ENCODE assay signal across 8 mouse cellular contexts in genomic region chr11:94601321-94602281, GRCm38 (mm10). TPM values are rescaled to one million over a fixed set of nuclear protein-coding genes. Genes with fewer than 3 reads are reported as not detected.
DNase-seq lines count a peak whose midpoint lies in the region; ATAC-seq and TF ChIP-seq lines count a peak whose summit lies in the region.

TSS of gene Acsf2 (minus strand) at chr11:94601871.

- H3K9ac ChIP-seq in embryonic facial prominence, embryonic 13.5 days: peak within 1 kb of the TSS; percentile 79
- peak within 1 kb of the TSS; percentile 83 for H3K9ac ChIP-seq in heart, embryonic 13.5 days
- peak within 1 kb of the TSS; percentile 76 for H3K9ac ChIP-seq in kidney, embryonic 16.5 days (replicated peaks; ENCODE audit: low read length)
- 0 out of 2 replicates have a peak within 1 kb of the TSS, but pooled peaks have one; percentile 9 for H3K9ac ChIP-seq in midbrain, postnatal 0 days (replicated peaks; ENCODE audit: low read length, poor library complexity, severe bottlenecking)

- peak within 1 kb of the TSS; percentile 64 for H3K4me3 ChIP-seq in embryonic facial prominence, embryonic 13.5 days
- peak within 1 kb of the TSS; percentile 68 for H3K4me3 ChIP-seq in heart, embryonic 13.5 days
- peak within 1 kb of the TSS; percentile 62 for H3K4me3 ChIP-seq in kidney, embryonic 16.5 days (ENCODE audit: low read length)
- peak within 1 kb of the TSS; percentile 38 for H3K4me3 ChIP-seq in midbrain, postnatal 0 days (ENCODE audit: low read depth, low read length)

- no peaks in the 10 kb centered on the region for H3K27me3 ChIP-seq in embryonic facial prominence, embryonic 13.5 days
- H3K27me3 ChIP-seq in heart, embryonic 13.5 days (replicated peaks): no peaks in the 10 kb centered on the region
- H3K27me3 ChIP-seq in kidney, embryonic 16.5 days (ENCODE audit: insufficient read depth, low read length): no peaks in the 10 kb centered on the region
- peaks cover 10% of the 10 kb centered on the region for H3K27me3 ChIP-seq in midbrain, postnatal 0 days (ENCODE audit: insufficient read depth, low read length)

- 2% methylated on average over 49 of the region's 52 CpGs for WGBS in embryonic facial prominence, embryonic 13.5 days
- WGBS in heart, embryonic 13.5 days: 2% methylated on average over 52 of the region's 52 CpGs
- under 1% methylated on average over 38 of the region's 52 CpGs for WGBS in kidney, embryonic 16.5 days
- WGBS in midbrain, postnatal 0 days: 2% methylated on average over 38 of the region's 52 CpGs

- peak; percentile 95 for DNase-seq in 3134 (ENCODE audit: extremely low read depth, insufficient read length, low spot score)
- peak; percentile 92 to 96 for DNase-seq in adrenal gland, adult (ENCODE audit: inconsistent age in 2 of 2, low spot score in 1 of 2)
- peak; percentile 80 for DNase-seq in liver
- DNase-seq in midbrain, postnatal 0 days (ENCODE audit: low spot score): peak; percentile 57
- peak; percentile 66 to 80 for DNase-seq in spleen, postnatal 4 days (ENCODE audit: low spot score in 2 of 2)

- H3K4me1 ChIP-seq in embryonic facial prominence, embryonic 13.5 days: peaks cover 18% of the 10 kb centered on the region
- peaks cover 11% of the 10 kb centered on the region for H3K4me1 ChIP-seq in heart, embryonic 13.5 days
- H3K4me1 ChIP-seq in kidney, embryonic 16.5 days (ENCODE audit: insufficient read depth, low read length): peaks cover 22% of the 10 kb centered on the region
- no peaks in the 10 kb centered on the region for H3K4me1 ChIP-seq in midbrain, postnatal 0 days (ENCODE audit: insufficient read depth, low read length)

- H3K36me3 ChIP-seq in embryonic facial prominence, embryonic 13.5 days: peaks cover 1% of the 10 kb centered on the region; the same call in 1 of the 2 replicates
- H3K36me3 ChIP-seq in heart, embryonic 13.5 days: no peaks in the 10 kb centered on the region
- H3K36me3 ChIP-seq in kidney, embryonic 16.5 days (ENCODE audit: insufficient read depth, low read length): no peaks in the 10 kb centered on the region
- no peaks in the 10 kb centered on the region for H3K36me3 ChIP-seq in midbrain, postnatal 0 days (ENCODE audit: insufficient read depth, low read length)

- ATAC-seq in embryonic facial prominence, embryonic 13.5 days (ENCODE audit: insufficient number of reproducible peaks, insufficient read depth, low FRiP score, low TSS enrichment, low read depth): peak; percentile 78
- ATAC-seq in heart, embryonic 13.5 days (ENCODE audit: extremely low read depth, insufficient number of reproducible peaks, low FRiP score, low TSS enrichment): peak; percentile 62; the same call in 1 of the 2 replicates
- peak; percentile 95 for ATAC-seq in kidney, embryonic 16.5 days (ENCODE audit: low FRiP score, low TSS enrichment)
- peak; percentile 62; the same call in 1 of the 2 replicates for ATAC-seq in midbrain, postnatal 0 days (ENCODE audit: low FRiP score)

- peak within 1 kb of the TSS; percentile 77 for H3K4me2 ChIP-seq in embryonic facial prominence, embryonic 13.5 days
- H3K4me2 ChIP-seq in heart, embryonic 13.5 days: peak within 1 kb of the TSS; percentile 78
- peak within 1 kb of the TSS; percentile 71 for H3K4me2 ChIP-seq in kidney, embryonic 16.5 days (replicated peaks; ENCODE audit: low read depth, low read length)
- peak within 1 kb of the TSS; percentile 59 for H3K4me2 ChIP-seq in midbrain, postnatal 0 days (ENCODE audit: low read depth, low read length, poor library complexity, severe bottlenecking)

- H3K9me3 ChIP-seq in embryonic facial prominence, embryonic 13.5 days: no peaks in the 10 kb centered on the region
- H3K9me3 ChIP-seq in heart, embryonic 13.5 days: no peaks in the 10 kb centered on the region
- H3K9me3 ChIP-seq in kidney, embryonic 16.5 days (ENCODE audit: low read length): no peaks in the 10 kb centered on the region
- H3K9me3 ChIP-seq in midbrain, postnatal 0 days (ENCODE audit: low read length): no peaks in the 10 kb centered on the region

- H3K27ac ChIP-seq in embryonic facial prominence, embryonic 13.5 days: peak within 1 kb of the TSS; percentile 69
- peak within 1 kb of the TSS; percentile 12; the same call in 1 of the 2 replicates for H3K27ac ChIP-seq in heart, embryonic 13.5 days (replicated peaks)
- H3K27ac ChIP-seq in kidney, embryonic 16.5 days (ENCODE audit: low read length): peak within 1 kb of the TSS; percentile 52
- no peak within 1 kb of the TSS for H3K27ac ChIP-seq in midbrain, postnatal 0 days (ENCODE audit: low read depth, low read length)

- TF ChIP-seq CTCF in midbrain, postnatal 0 days (IDR thresholded peaks at IDR 0.05): no peak

RNA-seq across cellular contexts. Expression of gene Acsf2, which starts in this region (rescaled TPM):
- polyA plus RNA-seq in embryonic facial prominence, embryonic 13.5 days (2015; fragmentation: Nextera tagmentation; extraction: Ambion mirVana): 7.1 and 8.3 TPM in 2 replicates
- polyA plus RNA-seq in heart, embryonic 13.5 days (2015; fragmentation: Nextera tagmentation; extraction: Ambion mirVana): 2.8 and 3.1 TPM in 2 replicates
- polyA plus RNA-seq in kidney, embryonic 16.5 days (2015; fragmentation: Nextera tagmentation; extraction: Ambion mirVana): 7.9 and 9.1 TPM in 2 replicates
- total RNA-seq in midbrain, postnatal 0 days (2014; rRNA removed): 3.9 and 6.6 TPM in 2 replicates
- 1.7 and 1.9 TPM in 2 replicates for polyA plus RNA-seq in midbrain, postnatal 0 days (2015; fragmentation: Nextera tagmentation; extraction: Ambion mirVana)

Comparison
In these comparisons a context has a peak if more than half of its experiments do, and no peak if none do; other contexts are left out.
1. H3K9ac ChIP-seq: peak in every context shown above with its lines; median percentile 83 in heart, embryonic 13.5 days; 79 in embryonic facial prominence, embryonic 13.5 days; 76 in kidney, embryonic 16.5 days; 9 in midbrain, postnatal 0 days.